Comparison of ENCODE assay signal across 29 mouse cellular contexts in the genomic region with DNA sequence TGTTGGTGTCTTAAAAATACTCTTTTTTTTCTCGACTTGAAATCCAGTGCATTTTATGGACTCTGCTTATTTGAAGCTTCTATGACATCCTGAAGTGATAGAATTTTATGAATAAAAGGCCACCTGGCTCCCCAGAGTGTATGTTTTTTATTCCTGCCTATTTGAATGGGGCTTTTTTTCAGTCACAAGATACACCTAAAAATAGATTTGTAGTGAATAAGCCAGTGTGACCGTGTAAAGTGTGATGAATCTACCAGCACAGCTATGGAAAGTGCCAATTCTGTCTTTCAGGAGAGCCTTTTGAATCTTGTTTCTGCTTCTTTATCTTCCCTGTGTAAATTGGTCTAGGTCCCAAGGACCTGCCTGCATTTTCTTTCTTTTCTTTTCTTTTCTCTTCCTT.
"Had no signal": no experiment of that assay in that cellular context is flagged by ENCODE, and none has a peak within 500 bp of the region (broad histone marks: within the 10 kb centered on the region; RNA-seq: fewer than 3 reads in every experiment).

No protein-coding gene starts in this region.

- H3K9ac ChIP-seq: limb, embryonic 12.5 days; limb, embryonic 13.5 days; limb, embryonic 15.5 days; liver, embryonic 12.5 days; liver, embryonic 13.5 days; liver, embryonic 14.5 days; liver, embryonic 15.5 days; liver, postnatal 0 days; lung, embryonic 14.5 days; lung, embryonic 15.5 days; midbrain, embryonic 12.5 days; midbrain, embryonic 13.5 days; midbrain, embryonic 15.5 days; neural tube, embryonic 12.5 days had no signal

- H3K27me3 ChIP-seq: limb, embryonic 12.5 days; limb, embryonic 13.5 days; limb, embryonic 15.5 days; liver, embryonic 12.5 days; liver, embryonic 13.5 days; liver, embryonic 15.5 days; lung, embryonic 15.5 days; megakaryocyte, embryonic 14.5 days; midbrain, embryonic 12.5 days; midbrain, embryonic 13.5 days; midbrain, embryonic 15.5 days; neural tube, embryonic 12.5 days had no signal

- H3K9me3 ChIP-seq: limb, embryonic 10.5 days; limb, embryonic 12.5 days; limb, embryonic 13.5 days; limb, embryonic 15.5 days; liver, embryonic 12.5 days; liver, embryonic 13.5 days; liver, embryonic 15.5 days; lung, embryonic 15.5 days; megakaryocyte, embryonic 14.5 days; midbrain, embryonic 10.5 days; midbrain, embryonic 12.5 days; midbrain, embryonic 13.5 days; midbrain, embryonic 15.5 days; neural tube, embryonic 12.5 days had no signal

- H3K4me1 ChIP-seq: limb, embryonic 10.5 days; limb, embryonic 12.5 days; limb, embryonic 13.5 days; limb, embryonic 15.5 days; liver, embryonic 12.5 days; liver, embryonic 13.5 days; liver, embryonic 15.5 days; lung, embryonic 15.5 days; megakaryocyte, embryonic 14.5 days; midbrain, embryonic 10.5 days; midbrain, embryonic 12.5 days; midbrain, embryonic 13.5 days; midbrain, embryonic 15.5 days; neural tube, embryonic 12.5 days had no signal

- DNase-seq: left cerebral cortex, postnatal 4 days; liver; liver, embryonic 13.5 days; liver, postnatal 0 days; lung, adult 18-20 months; lung, adult 2 months; lung, embryonic 14.5 days; lung, postnatal 14 days; lung, postnatal 36 days; lung, postnatal 4 days; midbrain, embryonic 14.5 days had no signal

- H3K4me3 ChIP-seq: limb, embryonic 10.5 days; limb, embryonic 12.5 days; limb, embryonic 13.5 days; limb, embryonic 15.5 days; liver, embryonic 12.5 days; liver, embryonic 13.5 days; liver, embryonic 15.5 days; lung, embryonic 15.5 days; megakaryocyte, embryonic 14.5 days; midbrain, embryonic 10.5 days; midbrain, embryonic 12.5 days; midbrain, embryonic 13.5 days; midbrain, embryonic 15.5 days; myocyte; neural tube, embryonic 12.5 days had no signal

- H3K36me3 ChIP-seq: limb, embryonic 10.5 days; limb, embryonic 12.5 days; limb, embryonic 13.5 days; limb, embryonic 15.5 days; liver, embryonic 12.5 days; liver, embryonic 13.5 days; liver, embryonic 15.5 days; lung, embryonic 15.5 days; midbrain, embryonic 10.5 days; midbrain, embryonic 12.5 days; midbrain, embryonic 13.5 days; midbrain, embryonic 15.5 days; neural tube, embryonic 12.5 days had no signal

- H3K4me2 ChIP-seq: limb, embryonic 12.5 days; limb, embryonic 13.5 days; limb, embryonic 15.5 days; liver, embryonic 11.5 days; liver, embryonic 12.5 days; liver, embryonic 13.5 days; liver, embryonic 15.5 days; lung, embryonic 14.5 days; lung, embryonic 15.5 days; midbrain, embryonic 11.5 days; midbrain, embryonic 12.5 days; midbrain, embryonic 13.5 days; midbrain, embryonic 15.5 days; neural tube, embryonic 12.5 days had no signal

- H3K27ac ChIP-seq: limb, embryonic 10.5 days; limb, embryonic 12.5 days; limb, embryonic 13.5 days; limb, embryonic 15.5 days; liver, embryonic 12.5 days; liver, embryonic 13.5 days; liver, embryonic 14.5 days; liver, embryonic 15.5 days; lung, embryonic 15.5 days; macrophage; midbrain, embryonic 10.5 days; midbrain, embryonic 12.5 days; midbrain, embryonic 13.5 days; midbrain, embryonic 15.5 days; neural tube, embryonic 12.5 days had no signal
